17 mouse cellular contexts compared by ENCODE assay signal in genomic region chr19:42415042-42415441, GRCm38 (mm10). TPM values are rescaled to one million over a fixed set of nuclear protein-coding genes. Genes with fewer than 3 reads are reported as not detected.
DNase-seq lines count a peak whose midpoint lies in the region.
"Had no signal": no experiment of that assay in that cellular context is flagged by ENCODE, and none has a peak within 500 bp of the region (broad histone marks: within the 10 kb centered on the region; RNA-seq: fewer than 3 reads in every experiment).

No protein-coding gene starts in this region.

- intact Hi-C loops in heart, postnatal 10 days (cut with DNase I), result no loop called here
- intact Hi-C loops in left cerebral cortex, postnatal 4 days (cut with DNase I), result no loop called here

- DNase-seq in cerebellum, postnatal 10 days, result peak; percentile 67 to 77
- DNase-seq in cerebellum, postnatal 25 days, result no peak
- peak; percentile 54 for DNase-seq in heart, adult 11 months
- no peak for DNase-seq in heart, postnatal 10 days
- DNase-seq in left cerebral cortex, postnatal 4 days, result peak; percentile 72
- no peak for DNase-seq in left cerebral cortex, adult 8-10 months (ENCODE audit: low spot score in 2 of 2)
- DNase-seq in brain, adult 2 months (ENCODE audit: low read depth, low spot score), result peak; percentile 61
- DNase-seq: adrenal gland, adult 8-10 months; cerebellum, adult 9-10 months; gastrocnemius, postnatal 25 days; heart, adult 2 months; kidney, adult 8-10 months; kidney, postnatal 14 days; lung, postnatal 4 days; thymus, postnatal 25 days had no signal

RNA-seq across cellular contexts. Expression of gene Crtac1, which starts 16.5 kb away (rescaled TPM):
- under 1 TPM; 0.26 to 0.27 TPM for total RNA-seq in heart, postnatal 10 days (2021)
- 10 to 100 TPM; 40.9 to 53.3 TPM for total RNA-seq in left cerebral cortex, postnatal 4 days (2021)
- total RNA-seq in left cerebral cortex, adult 8-10 months (2022), result 10 to 100 TPM; 52.0 to 64.1 (median 55.9) TPM
- total RNA-seq: heart, adult 2 months; liver, adult 2 months; megakaryocyte-erythroid progenitor cell, adult 5-6 weeks had no signal

Comparison
In these comparisons a context has a peak if more than half of its experiments do, and no peak if none do; other contexts are left out.
1. DNase-seq: peak in cerebellum, postnatal 10 days (2 of 2), heart, adult 11 months (single experiment), left cerebral cortex, postnatal 4 days (single experiment) and brain, adult 2 months (single experiment); none in cerebellum, postnatal 25 days (0 of 2), heart, postnatal 10 days (0 of 2) and left cerebral cortex, adult 8-10 months (0 of 2).
2. RNA of gene Crtac1, which starts 16.5 kb away (total RNA-seq): 52.0 to 64.1 TPM in left cerebral cortex, adult 8-10 months and 40.9 to 53.3 TPM in left cerebral cortex, postnatal 4 days; 0.26 to 0.27 TPM in heart, postnatal 10 days; every median in the first group is over 10 times any median in the second.